Mouse (Mus musculus) liver, adult 2 months (tissue): ENCODE data around the gene Deaf1. TPM values are rescaled to one million over a fixed set of nuclear protein-coding genes. Genes with fewer than 3 reads are reported as not detected.

Experiments
- DNase-seq: peaks from one replicate; pipeline ENCODE4 v3.0.0-alpha.2; 2011; ENCODE audit warnings: low read depth, low spot score; ENCODE audit errors: extremely low read depth
- H3K27ac ChIP-seq: fragments of 200-500 bp; replicated peaks from 2 replicates; pipeline ENCODE4 v1.5.1; 2012; ENCODE audit warnings: low read depth, mild to moderate bottlenecking, control low read depth, inconsistent platforms, low read length; ENCODE audit not compliant: insufficient read depth
- H3K27me3 ChIP-seq: fragments of 200-500 bp; 2 replicates; pipeline ENCODE4 v1.6.1; 2012; ENCODE audit warnings: mild to moderate bottlenecking, moderate library complexity, low read length, inconsistent platforms; ENCODE audit not compliant: control insufficient read depth, insufficient read depth
- H3K36me3 ChIP-seq: fragments of 200-500 bp; 2 replicates; pipeline ENCODE4 v1.6.1; 2012; ENCODE audit warnings: low read length, inconsistent platforms; ENCODE audit not compliant: control insufficient read depth, insufficient read depth
- H3K4me1 ChIP-seq: fragments of 200-500 bp; 2 replicates; pipeline ENCODE4 v1.6.1; 2011; ENCODE audit warnings: low read length; ENCODE audit not compliant: control insufficient read depth, insufficient read depth
- H3K4me3 ChIP-seq: fragments of 200-500 bp; 2 replicates; pipeline ENCODE4 v1.5.1; 2011; ENCODE audit warnings: low read depth, mild to moderate bottlenecking, control low read depth, low read length, moderate library complexity; ENCODE audit not compliant: insufficient read depth
- H3K79me2 ChIP-seq: fragments of 200-500 bp; 2 replicates; pipeline ENCODE4 v1.6.1; 2012; ENCODE audit warnings: inconsistent platforms, mild to moderate bottlenecking, low read length, moderate library complexity; ENCODE audit not compliant: control insufficient read depth, insufficient read depth
- H3K9ac ChIP-seq: fragments of 200-500 bp; 2 replicates; pipeline ENCODE4 v1.6.1; 2012; ENCODE audit warnings: low read depth, mild to moderate bottlenecking, control low read depth, inconsistent platforms, low read length
- CTCF ChIP-seq: fragments of 200-500 bp; IDR thresholded peaks from 2 replicates; pipeline ENCODE4 v1.5.1; 2011; ENCODE audit warnings: low read depth, low read length, control low read depth
- POLR2A ChIP-seq: fragments of 200-500 bp; IDR thresholded peaks from 2 replicates; pipeline ENCODE4 v1.6.1; 2011; ENCODE audit warnings: low read length, control low read depth; ENCODE audit not compliant: insufficient read depth; ENCODE audit errors: extremely low read depth
- WGBS: fragments of 180-500 bp; shearing (Covaris S2); methylation state at CpG from one replicate; pipeline ENCODE4 v1.1.7; 2018; 5-methylcytosine and 5-hydroxymethylcytosine counted together
- polyA plus RNA-seq: library from polyadenylated mRNA; depleted of rRNA; stranded (reverse); fragments of >200 nt; gene quantifications from 2 replicates; pipeline ENCODE4 v1.2.3, GENCODE M21; 2012
- total RNA-seq: library from RNA; depleted of rRNA; stranded (reverse); fragments of >200 nt; gene quantifications from 2 replicates; pipeline ENCODE4 v1.2.3, GENCODE M21; 2014

The Deaf1 gene
- total and polyA plus RNA-seq, 2 experiments, result 3.1 to 7.8 TPM

- H3K4me3 ChIP-seq, result no peak within 1 kb of the TSS; the same call in 1 of the 2 replicates
- WGBS, result 9% methylated on average over 46 of the region's 46 CpGs
- H3K27me3 ChIP-seq, result peaks cover 19% of the 10 kb centered on the region
- H3K4me1 ChIP-seq, result no peaks in the 10 kb centered on the region; the same call in 1 of the 2 replicates
- no peaks in the 10 kb centered on the region for H3K36me3 ChIP-seq
- no peak within 1 kb of the TSS for H3K27ac ChIP-seq
- H3K79me2 ChIP-seq, result no peaks in the 10 kb centered on the region
- no peak for DNase-seq
- no peak within 1 kb of the TSS for H3K9ac ChIP-seq
- TF ChIP-seq CTCF, result no peak
- no peak for TF ChIP-seq POLR2A
These were observed 35.4 kb downstream of the Deaf1 start, which contains the start of gene Drd4 for GRCm38 (mm10) chr7:141291921-141292582. Gene Drd4 (plus strand): TSS chr7:141292006.

- Histone ChIP-seq H3K9ac (no peak overlapping the region), H3K79me2 (no peaks in the 10 kb centered on the region)
- no peak for DNase-seq
These were observed 39.4 kb downstream of the Deaf1 start for GRCm38 (mm10) chr7:141288042-141288441.

GRCm38 (mm10) chr7:141282756-141283155 is 44.7 kb downstream of the Deaf1 start:
- 29% methylated on average over 4 of the region's 4 CpGs for WGBS
- no peak overlapping the region for H3K4me3 ChIP-seq
- H3K27ac ChIP-seq, result no peak overlapping the region
- H3K27me3 ChIP-seq, result peaks cover 5% of the 10 kb centered on the region; the same call in 1 of the 2 replicates
- H3K36me3 ChIP-seq, result no peaks in the 10 kb centered on the region
- no peak for DNase-seq
- H3K9ac ChIP-seq, result no peak overlapping the region
- H3K79me2 ChIP-seq, result no peaks in the 10 kb centered on the region
- TF ChIP-seq CTCF, result no peak
- TF ChIP-seq POLR2A, result no peak
- no peaks in the 10 kb centered on the region for H3K4me1 ChIP-seq

More at GRCm38 (mm10) chr7:141288042-141288441, 39.4 kb downstream of the Deaf1 start:
- H3K27ac ChIP-seq, result no peak overlapping the region
- TF ChIP-seq POLR2A, result no peak
- TF ChIP-seq CTCF, result no peak
- H3K27me3 ChIP-seq, result peaks cover 10% of the 10 kb centered on the region
- no peaks in the 10 kb centered on the region for H3K4me1 ChIP-seq
- no peak overlapping the region for H3K4me3 ChIP-seq
- no peaks in the 10 kb centered on the region for H3K36me3 ChIP-seq
- WGBS, result 75% methylated on average over 3 of the region's 3 CpGs

GRCm38 (mm10) chr7:141281442-141281841 is 46.0 kb downstream of the Deaf1 start:
- H3K9ac ChIP-seq, result no peak overlapping the region
- H3K4me1 ChIP-seq, result no peaks in the 10 kb centered on the region

GRCm38 (mm10) chr7:141278766-141279590 is 48.5 kb downstream of the Deaf1 start, which contains the start of gene Sct:
Gene Sct (minus strand): TSS chr7:141279133.
- peak within 1 kb of the TSS; percentile 20; the same call in 1 of the 2 replicates for H3K4me3 ChIP-seq
- 16% methylated on average over 46 of the region's 46 CpGs for whole genome bisulfite sequencing
- H3K36me3 ChIP-seq, result no peaks in the 10 kb centered on the region
- peaks cover 5% of the 10 kb centered on the region; the same call in 1 of the 2 replicates for H3K4me1 ChIP-seq
- H3K27ac ChIP-seq, result no peak within 1 kb of the TSS
- TF ChIP-seq CTCF, result peak; percentile 58
- TF ChIP-seq POLR2A, result no peak
- DNase-seq, result no peak
- no peak within 1 kb of the TSS for H3K9ac ChIP-seq
- H3K27me3 ChIP-seq, result peaks cover 5% of the 10 kb centered on the region; the same call in 1 of the 2 replicates
- H3K79me2 ChIP-seq, result no peaks in the 10 kb centered on the region; the same call in 1 of the 2 replicates

More at GRCm38 (mm10) chr7:141281442-141281841, 46.0 kb downstream of the Deaf1 start:
- H3K36me3 ChIP-seq, result no peaks in the 10 kb centered on the region
- H3K27me3 ChIP-seq, result peaks cover 5% of the 10 kb centered on the region; the same call in 1 of the 2 replicates
- TF ChIP-seq POLR2A (no peak), CTCF (no peak)
- 92% methylated on average over 6 of the region's 6 CpGs for WGBS
- no peaks in the 10 kb centered on the region for H3K79me2 ChIP-seq
- H3K27ac ChIP-seq, result no peak overlapping the region
- no peak overlapping the region for H3K4me3 ChIP-seq
- DNase-seq, result no peak
